Mouse (Mus musculus): ENCODE results near the gene Fam178b. TPM values are rescaled to one million over a fixed set of nuclear protein-coding genes. Genes with fewer than 3 reads are reported as not detected.

Fam178b gene
- polyA plus RNA-seq, 2 experiments: 0.21 to 0.27 TPM

DNA sequence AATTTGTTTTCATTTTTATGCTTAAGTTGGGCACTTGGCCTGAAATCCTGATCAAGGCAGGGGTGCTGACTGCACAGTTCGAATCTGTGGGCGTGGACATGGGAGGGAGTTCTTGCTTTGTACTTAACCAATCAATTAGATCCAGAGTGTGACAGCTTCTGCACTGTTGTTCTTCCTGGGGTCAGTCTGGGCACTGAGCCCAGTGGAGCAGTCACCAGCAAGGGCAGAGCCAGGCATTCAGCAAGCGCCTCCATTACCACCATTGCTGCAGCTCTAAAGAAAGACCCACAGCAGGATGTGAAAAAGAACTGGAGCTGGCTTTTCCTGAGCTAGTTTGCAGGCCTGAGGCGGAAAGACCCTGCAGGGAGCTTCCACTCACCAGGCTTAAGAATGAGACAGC lies 86.9 kb downstream of the Fam178b start:
- Histone ChIP-seq H3K4me2 (ENCODE audit: low read depth) (no peak overlapping the region), H3K27ac (no peak overlapping the region), H3K4me1 (replicated peaks; ENCODE audit: control insufficient read depth in 2 of 2, insufficient read depth in 2 of 2, low read length in 1 of 2) (no peaks in the 10 kb centered on the region; a peak in 1 of 4 replicates), H3K27me3 (ENCODE audit: control insufficient read depth, insufficient read depth, low read length) (no peaks in the 10 kb centered on the region), H3K36me3 (replicated peaks; ENCODE audit: control insufficient read depth, insufficient read depth, low read depth) (no peaks in the 10 kb centered on the region), H3K9ac (replicated peaks) (no peak overlapping the region), H3K9me3 (ENCODE audit: control insufficient read depth, low read length) (no peaks in the 10 kb centered on the region), H3K4me3 (ENCODE audit: insufficient read depth in 1 of 2, low read depth in 2 of 2, low read length in 2 of 2) (no peak overlapping the region)
- ATAC-seq (ENCODE audit: insufficient read depth) (no peak; the same call in 1 of the 2 replicates), DNase-seq (ENCODE audit: low read depth in 3 of 3, low spot score in 3 of 3) (no peak)
- whole genome bisulfite sequencing (ENCODE audit: insufficient replicate concordance): 48% methylated on average over 4 of the region's 4 CpGs
- no peak for TF ChIP-seq EP300 (IDR thresholded peaks at IDR 0.05; ENCODE audit: low read depth)
- no peak for TF ChIP-seq CTCF (IDR thresholded peaks at IDR 0.05; ENCODE audit: low read depth)

- no peak overlapping the region for H3K27ac ChIP-seq
- H3K4me2 ChIP-seq (ENCODE audit: low read depth): no peak overlapping the region
- WGBS (ENCODE audit: insufficient replicate concordance): 59% methylated on average over 10 of the region's 10 CpGs
- no peak for ATAC-seq (ENCODE audit: insufficient read depth)
- TF ChIP-seq CTCF (IDR thresholded peaks at IDR 0.05; ENCODE audit: low read depth): no peak
- no peaks in the 10 kb centered on the region; a peak in 1 of 4 replicates for H3K4me1 ChIP-seq (replicated peaks; ENCODE audit: control insufficient read depth in 2 of 2, insufficient read depth in 2 of 2, low read length in 1 of 2)
- H3K27me3 ChIP-seq (ENCODE audit: control insufficient read depth, insufficient read depth, low read length): no peaks in the 10 kb centered on the region
- H3K4me3 ChIP-seq (ENCODE audit: insufficient read depth in 1 of 2, low read depth in 2 of 2, low read length in 2 of 2): no peak overlapping the region
- H3K36me3 ChIP-seq (replicated peaks; ENCODE audit: control insufficient read depth, insufficient read depth, low read depth): no peaks in the 10 kb centered on the region
- no peak for DNase-seq (ENCODE audit: low read depth in 3 of 3, low spot score in 3 of 3)
- no peak overlapping the region for H3K9ac ChIP-seq (replicated peaks)
- H3K9me3 ChIP-seq (ENCODE audit: control insufficient read depth, low read length): no peaks in the 10 kb centered on the region
These were observed 87.6 kb downstream of the Fam178b start for GRCm38 (mm10) chr1:36595167-36595931.

GRCm38 (mm10) chr1:36593099-36593498 lies 89.9 kb downstream of the Fam178b start:
- no peak overlapping the region for H3K4me3 ChIP-seq (ENCODE audit: insufficient read depth in 1 of 2, low read depth in 2 of 2, low read length in 2 of 2)
- no peaks in the 10 kb centered on the region for H3K9me3 ChIP-seq (ENCODE audit: control insufficient read depth, low read length)
- WGBS (ENCODE audit: insufficient replicate concordance): 20% methylated on average over 1 of the region's 1 CpGs
- peaks cover 0 to 2% of the 10 kb centered on the region in 2 experiments; a peak in 1 of 4 replicates for H3K4me1 ChIP-seq (replicated peaks; ENCODE audit: control insufficient read depth in 2 of 2, insufficient read depth in 2 of 2, low read length in 1 of 2)
- no peak overlapping the region for H3K9ac ChIP-seq (replicated peaks)
- TF ChIP-seq CTCF (IDR thresholded peaks at IDR 0.05; ENCODE audit: low read depth): no peak
- TF ChIP-seq EP300 (IDR thresholded peaks at IDR 0.05; ENCODE audit: low read depth): no peak
- H3K36me3 ChIP-seq (replicated peaks; ENCODE audit: control insufficient read depth, insufficient read depth, low read depth): no peaks in the 10 kb centered on the region
- H3K27me3 ChIP-seq (ENCODE audit: control insufficient read depth, insufficient read depth, low read length): no peaks in the 10 kb centered on the region
- no peak for DNase-seq (ENCODE audit: low read depth in 3 of 3, low spot score in 3 of 3)
- H3K4me2 ChIP-seq (ENCODE audit: low read depth): no peak overlapping the region
- ATAC-seq (ENCODE audit: insufficient read depth): no peak
- no peak overlapping the region for H3K27ac ChIP-seq

DNA sequence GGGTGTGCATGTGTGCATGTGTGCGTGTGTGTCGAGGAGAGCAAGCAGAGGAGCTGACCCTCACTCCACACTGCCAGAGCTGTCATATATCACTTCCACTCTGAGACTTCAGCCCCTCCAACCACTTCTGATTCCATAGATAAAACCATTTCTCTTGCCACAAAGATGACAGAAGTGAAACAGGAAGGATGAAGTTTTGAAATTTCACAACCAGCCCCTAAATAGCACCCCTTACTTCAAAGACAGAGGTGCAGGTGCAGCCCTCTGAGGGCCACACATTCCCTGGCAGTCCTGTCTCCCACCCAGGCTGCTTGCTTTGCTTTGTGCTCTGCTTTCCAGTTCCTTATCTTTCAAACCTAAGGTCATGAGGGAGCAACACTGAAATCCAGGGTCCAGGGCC lies 91.6 kb downstream of the Fam178b start:
- Histone ChIP-seq H3K27ac (no peak overlapping the region), H3K4me2 (ENCODE audit: low read depth) (no peak overlapping the region), H3K36me3 (replicated peaks; ENCODE audit: control insufficient read depth, insufficient read depth, low read depth) (no peaks in the 10 kb centered on the region), H3K27me3 (ENCODE audit: control insufficient read depth, insufficient read depth, low read length) (no peaks in the 10 kb centered on the region), H3K9ac (replicated peaks) (no peak overlapping the region), H3K4me3 (ENCODE audit: insufficient read depth in 1 of 2, low read depth in 2 of 2, low read length in 2 of 2) (no peak overlapping the region), H3K4me1 (replicated peaks; ENCODE audit: control insufficient read depth in 2 of 2, insufficient read depth in 2 of 2, low read length in 1 of 2) (peaks cover 0 to 2% of the 10 kb centered on the region in 2 experiments; a peak in 1 of 4 replicates), H3K9me3 (ENCODE audit: control insufficient read depth, low read length) (no peaks in the 10 kb centered on the region)
- DNase-seq (ENCODE audit: low read depth in 3 of 3, low spot score in 3 of 3): no peak
- no peak for ATAC-seq (ENCODE audit: insufficient read depth)
- WGBS (ENCODE audit: insufficient replicate concordance): 17% methylated on average over 2 of the region's 2 CpGs
- TF ChIP-seq EP300 (IDR thresholded peaks at IDR 0.05; ENCODE audit: low read depth) (no peak), CTCF (IDR thresholded peaks at IDR 0.05; ENCODE audit: low read depth) (no peak)

GRCm38 (mm10) chr1:36590664-36591063 lies 92.3 kb downstream of the Fam178b start:
- Histone ChIP-seq H3K9me3 (ENCODE audit: control insufficient read depth, low read length) (no peaks in the 10 kb centered on the region), H3K9ac (replicated peaks) (no peak overlapping the region), H3K4me3 (ENCODE audit: insufficient read depth in 1 of 2, low read depth in 2 of 2, low read length in 2 of 2) (no peak overlapping the region), H3K27me3 (ENCODE audit: control insufficient read depth, insufficient read depth, low read length) (no peaks in the 10 kb centered on the region), H3K4me2 (ENCODE audit: low read depth) (no peak overlapping the region), H3K4me1 (replicated peaks; ENCODE audit: control insufficient read depth in 2 of 2, insufficient read depth in 2 of 2, low read length in 1 of 2) (peaks cover 0 to 2% of the 10 kb centered on the region in 2 experiments; a peak in 1 of 4 replicates), H3K36me3 (replicated peaks; ENCODE audit: control insufficient read depth, insufficient read depth, low read depth) (no peaks in the 10 kb centered on the region), H3K27ac (no peak overlapping the region)
- TF ChIP-seq EP300 (IDR thresholded peaks at IDR 0.05; ENCODE audit: low read depth) (no peak), CTCF (IDR thresholded peaks at IDR 0.05; ENCODE audit: low read depth) (no peak)
- WGBS (ENCODE audit: insufficient replicate concordance): 66% methylated on average over 9 of the region's 9 CpGs
- DNase-seq (ENCODE audit: low read depth in 3 of 3, low spot score in 3 of 3) (no peak), ATAC-seq (ENCODE audit: insufficient read depth) (no peak)
